In the genomic region with DNA sequence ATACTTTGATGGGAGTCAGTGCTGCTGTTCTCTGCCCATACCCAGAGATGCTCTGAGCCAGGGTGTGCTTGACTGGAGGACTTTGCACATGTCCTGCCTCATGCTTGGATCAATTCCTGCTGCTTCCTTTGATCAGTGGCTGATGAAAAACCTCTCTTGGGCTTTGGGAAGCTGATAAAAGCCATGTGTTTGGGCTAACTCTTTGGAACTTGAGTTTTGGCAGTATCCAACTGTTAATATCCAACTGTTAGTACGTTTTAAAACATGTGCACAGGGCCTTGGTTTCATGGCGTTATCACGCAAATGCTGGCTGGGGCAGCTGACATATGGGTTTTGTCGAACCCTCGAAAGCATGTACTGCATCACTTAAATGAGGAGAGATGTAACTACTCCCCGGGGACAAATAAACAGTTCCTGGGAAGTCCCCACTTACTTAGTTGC, we compare ENCODE assay signal across 16 mouse cellular contexts.
DNase-seq lines count a peak whose midpoint lies in the region; ATAC-seq and TF ChIP-seq lines count a peak whose summit lies in the region.
"Had no signal": no experiment of that assay in that cellular context is flagged by ENCODE, and none has a peak within 500 bp of the region (broad histone marks: within the 10 kb centered on the region; RNA-seq: fewer than 3 reads in every experiment).

No protein-coding gene starts in this region.

- no peak overlapping the region for H3K4me2 ChIP-seq in kidney, embryonic 16.5 days (replicated peaks; ENCODE audit: low read depth, low read length)
- H3K4me2 ChIP-seq in lung, embryonic 16.5 days (ENCODE audit: low read depth, low read length) = no peak overlapping the region
- H3K4me2 ChIP-seq: embryonic facial prominence, embryonic 15.5 days; heart, embryonic 13.5 days; hindbrain, embryonic 14.5 days; midbrain, embryonic 11.5 days; stomach, embryonic 15.5 days had no signal

- H3K9me3 ChIP-seq in kidney, embryonic 16.5 days (ENCODE audit: low read length) = no peaks in the 10 kb centered on the region
- no peaks in the 10 kb centered on the region for H3K9me3 ChIP-seq in lung, embryonic 16.5 days (ENCODE audit: control insufficient read depth, low read length)
- H3K9me3 ChIP-seq: embryonic facial prominence, embryonic 15.5 days; heart, embryonic 13.5 days; stomach, embryonic 15.5 days had no signal

- no peak overlapping the region for H3K4me3 ChIP-seq in kidney, embryonic 16.5 days (ENCODE audit: low read length)
- no peak overlapping the region for H3K4me3 ChIP-seq in lung, embryonic 16.5 days (ENCODE audit: low read length)
- no peak overlapping the region for H3K4me3 ChIP-seq in lung, adult 2 months (replicated peaks; ENCODE audit: extremely low read depth, low read depth, low read length)
- H3K4me3 ChIP-seq: embryonic facial prominence, embryonic 15.5 days; heart, embryonic 13.5 days; stomach, embryonic 15.5 days had no signal

- no peaks in the 10 kb centered on the region for H3K4me1 ChIP-seq in kidney, embryonic 16.5 days (ENCODE audit: insufficient read depth, low read length)
- H3K4me1 ChIP-seq in lung, embryonic 16.5 days (replicated peaks; ENCODE audit: control insufficient read depth, insufficient read depth, low read length) = peaks cover 2% of the 10 kb centered on the region; the same call in 1 of the 2 replicates
- H3K4me1 ChIP-seq in lung, adult 2 months (ENCODE audit: control insufficient read depth, insufficient read depth, low read length) = no peaks in the 10 kb centered on the region
- H3K4me1 ChIP-seq: stomach, embryonic 15.5 days had no signal

- WGBS in kidney, embryonic 16.5 days = 67% methylated on average over 6 of the region's 6 CpGs
- 45% methylated on average over 6 of the region's 6 CpGs for WGBS in lung, embryonic 16.5 days
- 57% methylated on average over 6 of the region's 6 CpGs for WGBS in lung, adult 2 months

- TF ChIP-seq CTCF in lung, adult 2 months (IDR thresholded peaks at IDR 0.05; ENCODE audit: insufficient read depth, low read length) = no peak

- no peak overlapping the region for H3K9ac ChIP-seq in kidney, embryonic 16.5 days (replicated peaks; ENCODE audit: low read length)
- H3K9ac ChIP-seq in lung, embryonic 16.5 days (ENCODE audit: low read length) = no peak overlapping the region
- H3K9ac ChIP-seq: embryonic facial prominence, embryonic 15.5 days; heart, embryonic 13.5 days; hindbrain, embryonic 14.5 days; stomach, embryonic 15.5 days had no signal

- DNase-seq in kidney, postnatal 36 days = no peak
- DNase-seq in lung, adult 2 months = no peak
- peak; percentile 42 for DNase-seq in forelimb bud, embryonic 11.5 days (ENCODE audit: low read depth, low spot score)
- peak; percentile 52 for DNase-seq in splenic B cell, adult 2 months (ENCODE audit: low read depth, low spot score)
- no peak for DNase-seq in liver
- DNase-seq: adrenal gland, postnatal 10 days; cerebellum, postnatal 25 days; lung, adult 18-20 months; thymus, postnatal 25 days had no signal

- peak; percentile 42; the same call in 1 of the 2 replicates for ATAC-seq in kidney, embryonic 16.5 days (ENCODE audit: low FRiP score, low TSS enrichment)
- peak; percentile 57 for ATAC-seq in lung, embryonic 16.5 days (ENCODE audit: low read depth)

- H3K27ac ChIP-seq in kidney, embryonic 16.5 days (ENCODE audit: low read length) = no peak overlapping the region
- H3K27ac ChIP-seq in lung, embryonic 16.5 days (ENCODE audit: low read length) = no peak overlapping the region
- H3K27ac ChIP-seq: embryonic facial prominence, embryonic 15.5 days; heart, embryonic 13.5 days; hindbrain, embryonic 14.5 days; stomach, embryonic 15.5 days had no signal

- H3K27me3 ChIP-seq in kidney, embryonic 16.5 days (ENCODE audit: insufficient read depth, low read length) = no peaks in the 10 kb centered on the region
- H3K27me3 ChIP-seq in lung, embryonic 16.5 days (ENCODE audit: control insufficient read depth, insufficient read depth, low read depth, low read length) = no peaks in the 10 kb centered on the region
- no peaks in the 10 kb centered on the region for H3K27me3 ChIP-seq in splenic B cell, adult 2 months (ENCODE audit: control insufficient read depth, insufficient read depth, low read length, poor library complexity, severe bottlenecking)
- H3K27me3 ChIP-seq: embryonic facial prominence, embryonic 15.5 days; heart, embryonic 13.5 days; stomach, embryonic 15.5 days had no signal

- H3K36me3 ChIP-seq in kidney, embryonic 16.5 days (ENCODE audit: insufficient read depth, low read length) = no peaks in the 10 kb centered on the region
- H3K36me3 ChIP-seq in lung, embryonic 16.5 days (ENCODE audit: control insufficient read depth, insufficient read depth, low read length) = no peaks in the 10 kb centered on the region
- no peaks in the 10 kb centered on the region for H3K36me3 ChIP-seq in splenic B cell, adult 2 months (ENCODE audit: control insufficient read depth, insufficient read depth, low read length, poor library complexity, severe bottlenecking)
- H3K36me3 ChIP-seq: embryonic facial prominence, embryonic 15.5 days; heart, embryonic 13.5 days; stomach, embryonic 15.5 days had no signal

- TF ChIP-seq POLR2A in lung, adult 2 months (IDR thresholded peaks at IDR 0.05; ENCODE audit: borderline replicate concordance, extremely low read depth, low read depth, low read length) = no peak

Comparison
In these comparisons a context has a peak if more than half of its experiments do, and no peak if none do; other contexts are left out.
1. DNase-seq: peak in forelimb bud, embryonic 11.5 days (single experiment) and splenic B cell, adult 2 months (single experiment); none in kidney, postnatal 36 days (0 of 2), lung, adult 2 months (single experiment) and liver (single experiment).